Mouse (Mus musculus): ENCODE measurements around the gene Elovl4. TPM values are rescaled to one million over a fixed set of nuclear protein-coding genes. Genes with fewer than 3 reads are reported as not detected.

Elovl4 gene
- polyA plus RNA-seq, 1 experiment: 2.2 TPM

DNA sequence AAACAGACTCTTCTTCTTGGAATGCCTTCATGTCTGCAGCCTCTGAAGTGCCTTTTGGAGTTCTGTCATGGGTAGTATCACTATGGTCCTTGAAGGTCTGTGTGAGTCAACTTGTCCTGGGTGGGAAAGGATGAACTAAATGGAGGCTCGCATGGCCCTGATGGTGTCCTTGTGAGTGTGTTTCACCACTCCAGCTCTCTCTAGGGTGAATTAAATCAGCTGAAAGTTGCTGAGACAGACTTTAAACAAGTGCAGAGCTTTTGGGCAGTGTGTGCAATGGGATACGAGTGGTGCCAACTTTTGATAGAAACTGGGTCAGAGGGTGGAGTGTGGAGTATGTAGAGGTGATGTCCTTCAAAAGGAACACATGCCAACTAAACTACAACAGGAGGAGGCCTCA lies 14.9 kb upstream of the Elovl4 start:
- WGBS: 84% methylated on average over 2 of the region's 2 CpGs
- TF ChIP-seq POLR2A (IDR thresholded peaks at IDR 0.05; ENCODE audit: borderline replicate concordance, control insufficient read depth, low read depth, low read length): no peak
- Histone ChIP-seq H3K4me3 (replicated peaks; ENCODE audit: control insufficient read depth, low read depth, low read length) (no peak overlapping the region), H3K27ac (ENCODE audit: control insufficient read depth, insufficient read depth, low read depth, low read length, poor library complexity) (no peak overlapping the region), H3K4me1 (ENCODE audit: control insufficient read depth, insufficient read depth, low read length) (no peaks in the 10 kb centered on the region)

DNA sequence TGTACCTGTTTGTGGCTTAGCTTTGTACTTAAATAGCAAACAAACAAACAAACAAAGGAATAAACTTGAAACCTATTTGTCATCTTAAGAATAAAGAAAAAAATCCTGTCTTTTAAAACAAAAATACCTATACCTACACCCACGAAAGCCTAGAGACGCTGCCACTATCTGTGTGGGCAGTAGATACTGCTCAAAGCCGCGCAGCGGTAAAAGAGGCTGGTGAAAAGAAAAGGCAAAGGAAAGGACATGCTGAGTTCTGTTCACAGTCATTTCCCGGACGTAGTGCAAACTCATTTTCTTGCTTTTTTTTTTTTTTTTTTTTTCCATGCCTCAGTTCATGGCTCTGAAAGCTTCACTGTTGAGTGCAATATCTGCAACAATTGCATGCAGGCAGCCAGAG lies 13.1 kb upstream of the Elovl4 start:
- Histone ChIP-seq H3K27ac (ENCODE audit: control insufficient read depth, insufficient read depth, low read depth, low read length, poor library complexity) (no peak overlapping the region), H3K4me3 (replicated peaks; ENCODE audit: control insufficient read depth, low read depth, low read length) (no peak overlapping the region), H3K4me1 (ENCODE audit: control insufficient read depth, insufficient read depth, low read length) (no peaks in the 10 kb centered on the region)
- TF ChIP-seq POLR2A (IDR thresholded peaks at IDR 0.05; ENCODE audit: borderline replicate concordance, control insufficient read depth, low read depth, low read length): no peak
- no peak for TF ChIP-seq CTCF (IDR thresholded peaks at IDR 0.05; ENCODE audit: control insufficient read depth, insufficient read depth, low read length)
- 77% methylated on average over 7 of the region's 7 CpGs for WGBS

DNA sequence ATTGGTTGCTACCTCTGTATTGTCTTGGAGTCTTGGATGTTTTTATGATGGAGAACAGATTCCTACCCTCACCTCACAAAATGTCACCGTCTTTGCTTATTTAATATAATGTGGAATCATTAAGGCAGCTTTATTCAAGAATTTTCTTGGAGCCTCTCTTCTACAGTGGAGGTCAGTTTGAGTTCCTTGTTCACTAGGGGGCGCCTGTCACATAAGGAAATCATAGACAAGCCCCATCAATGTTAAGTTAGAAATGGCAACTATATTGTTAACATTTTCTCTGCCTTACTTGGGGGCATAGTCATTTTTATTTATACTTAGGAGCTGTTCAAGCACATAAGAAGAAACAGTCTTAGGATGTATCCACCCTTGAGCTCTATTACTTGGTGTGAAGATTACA lies 1.5 kb upstream of the Elovl4 start:
- TF ChIP-seq CTCF (IDR thresholded peaks at IDR 0.05; ENCODE audit: control insufficient read depth, insufficient read depth, low read length) (no peak), POLR2A (IDR thresholded peaks at IDR 0.05; ENCODE audit: borderline replicate concordance, control insufficient read depth, low read depth, low read length) (no peak)
- Histone ChIP-seq H3K27ac (ENCODE audit: control insufficient read depth, insufficient read depth, low read depth, low read length, poor library complexity) (no peak overlapping the region), H3K4me3 (replicated peaks; ENCODE audit: control insufficient read depth, low read depth, low read length) (no peak overlapping the region), H3K4me1 (ENCODE audit: control insufficient read depth, insufficient read depth, low read length) (peaks cover 2% of the 10 kb centered on the region; the same call in 1 of the 2 replicates)
- 4% methylated on average over 2 of the region's 2 CpGs for WGBS

DNA sequence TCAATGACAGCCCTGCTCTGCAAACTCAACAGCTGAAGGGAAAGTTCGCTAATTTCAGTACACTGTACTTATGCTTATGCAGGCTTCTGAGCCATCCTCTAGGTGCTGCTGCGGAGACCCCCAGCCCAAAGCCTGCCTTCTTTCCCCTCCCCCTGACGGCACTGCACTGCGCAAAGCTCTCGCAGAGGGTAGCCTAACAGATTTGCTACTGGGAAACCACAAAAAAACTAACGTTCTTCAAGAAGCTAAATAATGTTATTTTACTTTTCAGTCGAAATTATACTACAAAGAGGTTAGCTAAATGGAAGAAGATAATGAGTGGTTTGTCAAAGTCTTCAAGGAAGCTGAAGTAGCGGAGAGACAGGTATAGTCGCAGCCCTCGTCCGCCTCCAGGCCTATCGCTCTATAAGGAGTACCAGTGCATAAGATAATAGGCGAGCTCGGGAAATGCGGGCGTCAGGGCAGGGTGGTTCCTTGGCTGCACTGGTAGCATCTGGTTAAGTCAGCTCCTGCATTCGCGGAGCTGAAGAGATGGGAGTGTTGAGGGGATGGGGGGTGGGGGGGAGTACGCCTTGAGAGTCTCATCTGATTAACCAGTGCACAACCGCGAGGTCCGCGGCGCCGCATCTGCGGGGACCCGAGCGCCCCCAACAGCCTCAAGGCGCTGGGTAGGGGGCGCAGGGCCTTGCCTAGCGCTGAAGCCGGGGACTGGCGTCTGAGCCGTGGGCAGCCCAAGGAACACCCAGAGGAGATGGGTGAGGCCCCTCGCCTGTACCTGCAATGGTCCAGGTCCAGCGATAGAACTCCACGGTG lies 707 bp downstream of the Elovl4 start:
- H3K27ac ChIP-seq (ENCODE audit: control insufficient read depth, insufficient read depth, low read depth, low read length, poor library complexity): no peak overlapping the region
- no peak overlapping the region for H3K4me3 ChIP-seq (replicated peaks; ENCODE audit: control insufficient read depth, low read depth, low read length)
- H3K4me1 ChIP-seq (ENCODE audit: control insufficient read depth, insufficient read depth, low read length): peaks cover 2% of the 10 kb centered on the region; the same call in 1 of the 2 replicates
- TF ChIP-seq CTCF (IDR thresholded peaks at IDR 0.05; ENCODE audit: control insufficient read depth, insufficient read depth, low read length): no peak
- TF ChIP-seq POLR2A (IDR thresholded peaks at IDR 0.05; ENCODE audit: borderline replicate concordance, control insufficient read depth, low read depth, low read length): no peak
- WGBS: 3% methylated on average over 37 of the region's 37 CpGs

DNA sequence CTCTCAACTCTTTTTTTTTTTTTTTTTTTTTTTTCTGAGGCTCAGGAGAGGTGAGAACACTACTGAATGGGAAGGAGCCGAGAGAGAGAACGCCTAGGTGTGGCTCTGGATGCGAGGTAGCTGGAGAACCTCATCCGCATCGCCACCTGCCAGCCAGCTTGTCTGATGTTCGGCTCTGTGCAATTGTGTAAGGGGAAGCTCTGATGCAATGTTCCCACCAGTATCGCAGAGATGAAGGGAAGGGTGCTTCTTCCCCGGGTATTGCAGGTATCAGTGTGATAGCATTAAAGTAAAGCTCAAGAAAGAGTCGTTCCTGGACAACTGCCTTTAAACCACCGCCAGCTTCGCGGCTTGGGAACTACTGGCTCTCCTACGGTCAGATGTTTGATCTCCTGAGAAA lies 1.7 kb downstream of the Elovl4 start:
- H3K27ac ChIP-seq (ENCODE audit: control insufficient read depth, insufficient read depth, low read depth, low read length, poor library complexity): no peak overlapping the region
- H3K4me3 ChIP-seq (replicated peaks; ENCODE audit: control insufficient read depth, low read depth, low read length): no peak overlapping the region
- peaks cover 2% of the 10 kb centered on the region; the same call in 1 of the 2 replicates for H3K4me1 ChIP-seq (ENCODE audit: control insufficient read depth, insufficient read depth, low read length)
- no peak for TF ChIP-seq CTCF (IDR thresholded peaks at IDR 0.05; ENCODE audit: control insufficient read depth, insufficient read depth, low read length)
- TF ChIP-seq POLR2A (IDR thresholded peaks at IDR 0.05; ENCODE audit: borderline replicate concordance, control insufficient read depth, low read depth, low read length): no peak
- 45% methylated on average over 13 of the region's 13 CpGs for whole genome bisulfite sequencing

DNA sequence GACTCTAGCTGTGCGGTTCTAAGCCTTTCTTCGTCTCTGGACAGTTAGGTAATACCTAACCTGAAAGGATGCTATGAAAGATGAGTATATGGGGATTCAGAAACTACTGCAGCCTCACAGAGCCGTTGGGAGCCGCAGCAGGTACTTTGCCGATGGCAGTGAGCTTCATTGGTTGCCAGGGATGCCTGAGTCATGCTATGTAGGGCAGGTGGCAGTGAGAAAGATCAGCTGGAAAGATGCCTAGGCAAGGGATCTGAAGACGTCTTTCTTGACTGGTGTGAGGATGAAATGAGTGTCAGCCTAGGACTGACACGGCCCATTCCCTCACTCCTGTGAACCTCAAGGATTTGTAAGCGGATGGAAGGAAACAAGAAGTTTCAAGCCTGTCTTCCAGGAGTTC lies 8.2 kb downstream of the Elovl4 start:
- TF ChIP-seq CTCF (IDR thresholded peaks at IDR 0.05; ENCODE audit: control insufficient read depth, insufficient read depth, low read length): no peak
- no peak for TF ChIP-seq POLR2A (IDR thresholded peaks at IDR 0.05; ENCODE audit: borderline replicate concordance, control insufficient read depth, low read depth, low read length)
- Histone ChIP-seq H3K27ac (ENCODE audit: control insufficient read depth, insufficient read depth, low read depth, low read length, poor library complexity) (no peak overlapping the region), H3K4me3 (replicated peaks; ENCODE audit: control insufficient read depth, low read depth, low read length) (no peak overlapping the region), H3K4me1 (ENCODE audit: control insufficient read depth, insufficient read depth, low read length) (no peaks in the 10 kb centered on the region)
- WGBS: 74% methylated on average over 8 of the region's 8 CpGs

DNA sequence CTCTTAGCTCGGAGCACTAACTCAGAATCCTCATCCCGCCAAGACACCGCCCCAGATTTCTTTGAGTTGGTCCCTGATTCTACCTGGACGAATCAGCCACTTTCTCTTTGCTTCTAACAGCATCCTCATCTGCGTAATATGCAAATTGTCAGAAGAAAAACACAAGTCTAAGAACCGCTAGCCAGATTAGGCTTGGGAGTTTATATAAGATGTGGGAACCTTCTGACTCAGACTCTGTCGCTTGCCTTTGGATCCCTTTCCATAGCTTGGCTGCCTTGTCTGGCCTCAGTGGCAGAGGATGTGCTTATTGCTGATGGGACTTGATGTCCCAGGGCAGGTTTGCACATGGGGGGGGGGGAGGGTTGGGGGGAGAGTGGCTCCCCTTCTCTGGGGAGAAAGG lies 9.2 kb downstream of the Elovl4 start:
- H3K4me1 ChIP-seq (ENCODE audit: control insufficient read depth, insufficient read depth, low read length): no peaks in the 10 kb centered on the region
- no peak overlapping the region for H3K27ac ChIP-seq (ENCODE audit: control insufficient read depth, insufficient read depth, low read depth, low read length, poor library complexity)
- TF ChIP-seq CTCF (IDR thresholded peaks at IDR 0.05; ENCODE audit: control insufficient read depth, insufficient read depth, low read length) (no peak), POLR2A (IDR thresholded peaks at IDR 0.05; ENCODE audit: borderline replicate concordance, control insufficient read depth, low read depth, low read length) (no peak)
- H3K4me3 ChIP-seq (replicated peaks; ENCODE audit: control insufficient read depth, low read depth, low read length): no peak overlapping the region
- WGBS: 83% methylated on average over 7 of the region's 7 CpGs

DNA sequence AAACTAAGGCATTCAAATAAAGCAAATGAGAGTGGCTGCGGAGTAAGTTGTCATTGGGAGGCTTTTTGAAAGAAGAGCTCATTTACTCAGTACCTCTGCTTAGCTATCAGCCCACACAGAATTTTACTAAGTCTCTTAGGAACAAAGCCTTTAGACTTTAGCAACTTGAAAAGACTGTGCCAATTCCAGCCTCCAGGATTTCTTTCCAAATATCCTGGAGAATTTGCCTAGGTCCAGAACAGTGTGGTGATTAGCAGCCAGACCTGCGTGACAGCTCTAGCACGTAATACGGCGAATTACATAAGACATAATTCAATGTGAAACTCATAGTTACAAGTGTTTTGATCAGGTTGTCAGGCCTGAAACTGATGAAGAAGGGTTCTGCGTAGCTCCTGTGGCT lies 16.8 kb downstream of the Elovl4 start:
- TF ChIP-seq CTCF (IDR thresholded peaks at IDR 0.05; ENCODE audit: control insufficient read depth, insufficient read depth, low read length) (no peak), POLR2A (IDR thresholded peaks at IDR 0.05; ENCODE audit: borderline replicate concordance, control insufficient read depth, low read depth, low read length) (no peak)
- no peaks in the 10 kb centered on the region for H3K4me1 ChIP-seq (ENCODE audit: control insufficient read depth, insufficient read depth, low read length)
- H3K4me3 ChIP-seq (replicated peaks; ENCODE audit: control insufficient read depth, low read depth, low read length): no peak overlapping the region
- H3K27ac ChIP-seq (ENCODE audit: control insufficient read depth, insufficient read depth, low read depth, low read length, poor library complexity): no peak overlapping the region
- 89% methylated on average over 6 of the region's 6 CpGs for WGBS

DNA sequence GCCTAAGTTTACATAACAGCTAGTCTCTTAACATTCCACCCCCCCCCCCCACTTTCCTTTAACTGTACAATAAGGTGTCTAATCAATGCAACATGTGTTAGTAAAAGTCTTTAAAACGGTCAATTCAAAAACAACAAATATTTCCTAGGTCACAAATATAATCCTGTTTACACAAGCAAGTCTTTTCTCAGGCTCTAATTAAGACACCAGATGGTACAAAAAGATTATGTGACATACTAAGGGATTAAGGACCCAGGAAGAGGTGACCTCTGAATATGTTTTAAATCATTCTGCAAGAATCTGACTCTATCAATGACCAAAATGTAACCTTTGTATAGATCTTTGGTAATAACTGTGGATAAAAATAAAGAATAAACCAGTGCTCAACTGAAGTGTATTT lies 20.6 kb downstream of the Elovl4 start:
- no peak for TF ChIP-seq CTCF (IDR thresholded peaks at IDR 0.05; ENCODE audit: control insufficient read depth, insufficient read depth, low read length)
- TF ChIP-seq POLR2A (IDR thresholded peaks at IDR 0.05; ENCODE audit: borderline replicate concordance, control insufficient read depth, low read depth, low read length): no peak
- whole genome bisulfite sequencing: 73% methylated on average over 1 of the region's 1 CpGs

More for the DNA sequence above, 20.6 kb downstream of the Elovl4 start:
- Histone ChIP-seq H3K27ac (ENCODE audit: control insufficient read depth, insufficient read depth, low read depth, low read length, poor library complexity) (no peak overlapping the region), H3K4me3 (replicated peaks; ENCODE audit: control insufficient read depth, low read depth, low read length) (no peak overlapping the region), H3K4me1 (ENCODE audit: control insufficient read depth, insufficient read depth, low read length) (no peaks in the 10 kb centered on the region)

Data from bone marrow, adult 2 months (tissue).